Mouse (Mus musculus) MEL (cell line): ENCODE results near the gene Tmbim4.

ENCODE experiments used
- CHD2 ChIP-seq: IDR thresholded peaks from 2 replicates; pipeline ENCODE4 v1.6.1; 2011; ENCODE audit warnings: low read length, improper control_type of control experiment
- CTCF ChIP-seq, 3 experiments: IDR thresholded peaks in 2 of 3; conservative IDR thresholded peaks in 1 of 3; 2 replicates each; pipeline ENCODE4 v1.5.1; 2011 to 2012; ENCODE audit warnings: low read length in 3 of 3, low read depth in 2 of 3, mild to moderate bottlenecking in 2 of 3, improper control_type of control experiment in 1 of 3, inconsistent platforms in 1 of 3, mixed read lengths in 1 of 3, moderate library complexity in 1 of 3; ENCODE audit not compliant: control insufficient read depth in 1 of 3, insufficient read depth in 1 of 3, poor library complexity in 1 of 3, severe bottlenecking in 1 of 3
- MAFK ChIP-seq: IDR thresholded peaks from 2 replicates; pipeline ENCODE4 v1.6.1; 2011; ENCODE audit warnings: low read depth, mild to moderate bottlenecking, low read length, improper control_type of control experiment, borderline replicate concordance
- POLR2A ChIP-seq, 2 experiments: IDR thresholded peaks; 2 replicates each; pipeline ENCODE4 v1.6.1; 2011 to 2012; ENCODE audit warnings: low read length in 2 of 2, mild to moderate bottlenecking in 2 of 2, control low read depth in 1 of 2, improper control_type of control experiment in 1 of 2, low read depth in 1 of 2, moderate library complexity in 1 of 2; ENCODE audit not compliant: control insufficient read depth in 1 of 2, insufficient read depth in 1 of 2, poor library complexity in 1 of 2
- RAD21 ChIP-seq: IDR thresholded peaks from 2 replicates; pipeline ENCODE4 v1.6.1; 2011; ENCODE audit warnings: mild to moderate bottlenecking, low read depth, low read length, improper control_type of control experiment
- ZKSCAN1 ChIP-seq: IDR thresholded peaks from 2 replicates; pipeline ENCODE4 v1.6.1; 2012; ENCODE audit warnings: low read depth, mild to moderate bottlenecking, inconsistent platforms, low read length, improper control_type of control experiment, moderate library complexity

DNA sequence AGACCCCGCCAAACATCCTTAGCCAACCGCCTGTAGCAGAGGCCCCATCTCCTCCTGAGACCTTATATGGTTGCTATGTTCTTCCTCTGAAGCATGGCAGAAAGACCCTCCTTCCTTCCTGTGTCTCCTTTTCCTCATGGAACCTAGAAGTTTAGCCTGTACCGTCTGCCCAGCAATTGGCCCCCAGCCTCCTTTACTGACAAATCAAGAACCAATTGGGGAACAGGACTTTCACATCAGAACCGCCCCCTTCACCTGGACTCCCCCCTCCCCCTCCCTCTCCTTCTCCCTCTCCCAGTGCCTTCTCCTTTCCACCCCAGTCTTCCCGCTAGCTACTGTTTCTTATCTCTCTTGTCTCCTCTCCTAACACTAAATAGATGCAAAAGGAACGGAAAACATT, 38.1 kb downstream of the Tmbim4 start:
- no peak for TF ChIP-seq POLR2A (IDR thresholded peaks at IDR 0.05; ENCODE audit: control insufficient read depth in 1 of 2, insufficient read depth in 1 of 2, low read depth in 1 of 2, low read length in 2 of 2, poor library complexity in 1 of 2)
- no peak for TF ChIP-seq CHD2
- no peak for TF ChIP-seq CTCF (IDR thresholded peaks at IDR 0.05 in 2 of 3, conservative IDR thresholded peaks at IDR 0.05 in 1 of 3; ENCODE audit: control insufficient read depth in 1 of 3, insufficient read depth in 1 of 3, low read depth in 2 of 3, low read length in 3 of 3, poor library complexity in 1 of 3, severe bottlenecking in 1 of 3)
- TF ChIP-seq RAD21: no peak
- no peak for TF ChIP-seq MAFK
- TF ChIP-seq ZKSCAN1: no peak
